Mouse (Mus musculus) CH12.LX (cell line): Measurements from ENCODE around the gene Sgca.
A peak's percentile ranks its signal among the peaks of the same experiment; 100 is the strongest.

Experiments used
- BHLHE40 ChIP-seq: IDR thresholded peaks from 2 replicates; pipeline ENCODE4 v1.6.1; 2011; ENCODE audit warnings: mild to moderate bottlenecking, low read depth, low read length, improper control_type of control experiment
- CTCF ChIP-seq, 2 experiments: IDR thresholded peaks in 1 of 2; conservative IDR thresholded peaks in 1 of 2; 2 replicates each; pipeline ENCODE4 v1.5.1; 2011 to 2012; ENCODE audit warnings: low read depth in 2 of 2, low read length in 2 of 2, improper control_type of control experiment in 1 of 2, inconsistent platforms in 1 of 2, mild to moderate bottlenecking in 1 of 2, moderate library complexity in 1 of 2
- EP300 ChIP-seq: IDR thresholded peaks from 2 replicates; pipeline ENCODE4 v1.6.1; 2011; ENCODE audit warnings: low read length, improper control_type of control experiment
- MXI1 ChIP-seq: IDR thresholded peaks from 2 replicates; pipeline ENCODE4 v1.6.1; 2011; ENCODE audit warnings: mild to moderate bottlenecking, low read depth, low read length, improper control_type of control experiment
- MYC ChIP-seq: IDR thresholded peaks from 2 replicates; pipeline ENCODE4 v1.6.1; 2011; ENCODE audit warnings: low read depth, mild to moderate bottlenecking, improper control_type of control experiment, low read length
- NELFE ChIP-seq: IDR thresholded peaks from 2 replicates; pipeline ENCODE4 v1.6.1; 2011; ENCODE audit warnings: low read depth, low read length, improper control_type of control experiment
- PAX5 ChIP-seq: IDR thresholded peaks from 2 replicates; pipeline ENCODE4 v1.6.1; 2012; ENCODE audit warnings: low read length, inconsistent platforms, mixed read lengths
- POLR2A ChIP-seq: IDR thresholded peaks from 2 replicates; pipeline ENCODE4 v1.6.1; 2011; ENCODE audit warnings: low read depth, mild to moderate bottlenecking, improper control_type of control experiment, low read length
- SMC3 ChIP-seq: IDR thresholded peaks from 2 replicates; pipeline ENCODE4 v1.6.1; 2011; ENCODE audit warnings: low read depth, low read length, improper control_type of control experiment
- UBTF ChIP-seq: IDR thresholded peaks from 2 replicates; pipeline ENCODE4 v1.6.1; 2012; ENCODE audit warnings: low read depth, mild to moderate bottlenecking, inconsistent platforms, low read length, improper control_type of control experiment, moderate library complexity
- ZC3H11A ChIP-seq: IDR thresholded peaks from 2 replicates; pipeline ENCODE4 v1.6.1; 2012; ENCODE audit warnings: low read depth, mild to moderate bottlenecking, inconsistent platforms, low read length, improper control_type of control experiment

- TF ChIP-seq SMC3 (peak; percentile 61), MYC (no peak), BHLHE40 (no peak), UBTF (no peak), CTCF (conservative IDR thresholded peaks at IDR 0.05 in 1 of 2, IDR thresholded peaks at IDR 0.05 in 1 of 2; ENCODE audit: low read depth in 2 of 2, low read length in 2 of 2) (peak; percentile 54 to 78; a peak in 3 of 4 replicates), NELFE (no peak; the same call in 1 of the 2 replicates), ZC3H11A (no peak), POLR2A (no peak), EP300 (no peak), PAX5 (no peak), MXI1 (no peak)
Observed at GRCm38 (mm10) chr11:94942282-94943023, 33.7 kb downstream of the Sgca start.
